Mouse (Mus musculus) embryo, embryonic 10.5 days (tissue): ENCODE results near the gene Grik4.

Experiments
- DNase-seq: peaks from one replicate; pipeline ENCODE4 v3.0.0-alpha.2; 2015; ENCODE audit warnings: low spot score

Grik4 gene

GRCm38 (mm10) chr9:42573616-42574350 is 370.5 kb downstream of the Grik4 start:
- no peak for DNase-seq

GRCm38 (mm10) chr9:42573180-42573579 is 371.1 kb downstream of the Grik4 start:
- peak; percentile 87 for DNase-seq

GRCm38 (mm10) chr9:42565921-42566320 is 378.4 kb downstream of the Grik4 start:
- DNase-seq = no peak

GRCm38 (mm10) chr9:42555186-42555585 is 389.1 kb downstream of the Grik4 start:
- no peak for DNase-seq

GRCm38 (mm10) chr9:42550116-42550515 is 394.2 kb downstream of the Grik4 start:
- DNase-seq = peak; percentile 89

- DNase-seq = no peak
Measured at GRCm38 (mm10) chr9:42548981-42549380, 395.3 kb downstream of the Grik4 start.

GRCm38 (mm10) chr9:42544521-42544920 is 399.8 kb downstream of the Grik4 start:
- DNase-seq = no peak

GRCm38 (mm10) chr9:42533491-42533890 is 410.8 kb downstream of the Grik4 start:
- DNase-seq = no peak

- peak; percentile 35 for DNase-seq
Measured at GRCm38 (mm10) chr9:42533041-42533440, 411.3 kb downstream of the Grik4 start.

GRCm38 (mm10) chr9:42531951-42532350 is 412.3 kb downstream of the Grik4 start:
- no peak for DNase-seq

GRCm38 (mm10) chr9:42530221-42531152 is 413.8 kb downstream of the Grik4 start:
- DNase-seq = peak; percentile 73

- peak; percentile 59 for DNase-seq
Measured at GRCm38 (mm10) chr9:42520587-42521084, 423.7 kb downstream of the Grik4 start.

- DNase-seq = peak; percentile 17
Measured at GRCm38 (mm10) chr9:42518163-42518562, 426.1 kb downstream of the Grik4 start.

- no peak for DNase-seq
Measured at GRCm38 (mm10) chr9:42513159-42513558, 431.1 kb downstream of the Grik4 start.

- no peak for DNase-seq
Measured at GRCm38 (mm10) chr9:42512312-42512711, 432.0 kb downstream of the Grik4 start.

GRCm38 (mm10) chr9:42508235-42508634 is 436.1 kb downstream of the Grik4 start:
- DNase-seq = no peak

- no peak for DNase-seq
Measured at GRCm38 (mm10) chr9:42507709-42508108, 436.6 kb downstream of the Grik4 start, which contains the start of gene Tbcel. Gene Tbcel (minus strand): TSS chr9:42507809.

GRCm38 (mm10) chr9:42507022-42507421 is 437.3 kb downstream of the Grik4 start:
- DNase-seq = no peak

GRCm38 (mm10) chr9:42504971-42505510 is 439.3 kb downstream of the Grik4 start:
- no peak for DNase-seq

GRCm38 (mm10) chr9:42504559-42504958 is 439.7 kb downstream of the Grik4 start:
- no peak for DNase-seq

GRCm38 (mm10) chr9:42503709-42504108 is 440.6 kb downstream of the Grik4 start:
- no peak for DNase-seq

GRCm38 (mm10) chr9:42496296-42496695 is 448.0 kb downstream of the Grik4 start:
- no peak for DNase-seq
